Mouse (Mus musculus) MEL (cell line): ENCODE results near the gene Ddx6.

Experiments
- CTCF ChIP-seq, 3 experiments: IDR thresholded peaks in 2 of 3; conservative IDR thresholded peaks in 1 of 3; 2 replicates each; pipeline ENCODE4 v1.5.1; 2011 to 2012; ENCODE audit warnings: low read length in 3 of 3, low read depth in 2 of 3, mild to moderate bottlenecking in 2 of 3, improper control_type of control experiment in 1 of 3, inconsistent platforms in 1 of 3, mixed read lengths in 1 of 3, moderate library complexity in 1 of 3; ENCODE audit not compliant: control insufficient read depth in 1 of 3, insufficient read depth in 1 of 3, poor library complexity in 1 of 3, severe bottlenecking in 1 of 3
- GATA1 ChIP-seq: IDR thresholded peaks from 2 replicates; pipeline ENCODE4 v1.6.1; 2011; ENCODE audit warnings: low read depth, low read length, improper control_type of control experiment
- MAFK ChIP-seq: IDR thresholded peaks from 2 replicates; pipeline ENCODE4 v1.6.1; 2011; ENCODE audit warnings: low read depth, mild to moderate bottlenecking, low read length, improper control_type of control experiment, borderline replicate concordance
- MXI1 ChIP-seq: IDR thresholded peaks from 2 replicates; pipeline ENCODE4 v1.6.1; 2011; ENCODE audit warnings: mild to moderate bottlenecking, low read depth, low read length, improper control_type of control experiment
- POLR2A ChIP-seq, 2 experiments: IDR thresholded peaks; 2 replicates each; pipeline ENCODE4 v1.6.1; 2011 to 2012; ENCODE audit warnings: low read length in 2 of 2, mild to moderate bottlenecking in 2 of 2, control low read depth in 1 of 2, improper control_type of control experiment in 1 of 2, low read depth in 1 of 2, moderate library complexity in 1 of 2; ENCODE audit not compliant: control insufficient read depth in 1 of 2, insufficient read depth in 1 of 2, poor library complexity in 1 of 2
- RAD21 ChIP-seq: IDR thresholded peaks from 2 replicates; pipeline ENCODE4 v1.6.1; 2011; ENCODE audit warnings: mild to moderate bottlenecking, low read depth, low read length, improper control_type of control experiment
- TAL1 ChIP-seq: IDR thresholded peaks from 2 replicates; pipeline ENCODE4 v1.6.1; 2012; ENCODE audit warnings: mild to moderate bottlenecking, inconsistent platforms, low read length, moderate library complexity, mixed read lengths

GRCm38 (mm10) chr9:44647656-44648055 lies 43.0 kb downstream of the Ddx6 start:
- TF ChIP-seq POLR2A (IDR thresholded peaks at IDR 0.05; ENCODE audit: control insufficient read depth in 1 of 2, insufficient read depth in 1 of 2, low read depth in 1 of 2, low read length in 2 of 2, poor library complexity in 1 of 2) (no peak), CTCF (IDR thresholded peaks at IDR 0.05 in 2 of 3, conservative IDR thresholded peaks at IDR 0.05 in 1 of 3; ENCODE audit: control insufficient read depth in 1 of 3, insufficient read depth in 1 of 3, low read depth in 2 of 3, low read length in 3 of 3, poor library complexity in 1 of 3, severe bottlenecking in 1 of 3) (no peak), RAD21 (no peak), GATA1 (no peak), MAFK (no peak), TAL1 (no peak), MXI1 (no peak)
